Mouse (Mus musculus) stomach, embryonic 16.5 days (tissue): ENCODE measurements around the gene Pcbd2. TPM values are rescaled to one million over a fixed set of nuclear protein-coding genes. Genes with fewer than 3 reads are reported as not detected.

Experiments
- polyA plus RNA-seq: library from polyadenylated mRNA; unstranded; fragments of >200 nt; fragmentation: Nextera tagmentation; extraction: Ambion mirVana; gene quantifications from 2 replicates; pipeline ENCODE4 v1.2.1, GENCODE M21; 2015

The Pcbd2 gene
- polyA plus RNA-seq, 1 experiment from 2014 or later, result 72.1 TPM

Other genes starting within 250 kb of the Pcbd2 start
- 111 and 113 TPM in 2 replicates for gene Dbn1, start 239.3 kb upstream of the Pcbd2 start, polyA plus RNA-seq
- gene Pdlim7, start 213.7 kb upstream of the Pcbd2 start, polyA plus RNA-seq, result 240 and 243 TPM in 2 replicates
- gene Dok3, start 198.1 kb upstream of the Pcbd2 start, polyA plus RNA-seq, result 4.7 and 4.9 TPM in 2 replicates
- gene Ddx41, start 190.7 kb upstream of the Pcbd2 start, polyA plus RNA-seq, result 52.5 and 53.4 TPM in 2 replicates
- 26.1 and 30.1 TPM in 2 replicates for gene Fam193b, start 156.2 kb upstream of the Pcbd2 start, polyA plus RNA-seq
- 162 and 167 TPM in 2 replicates for gene Tmed9, start 153.6 kb upstream of the Pcbd2 start, polyA plus RNA-seq
- gene B4galt7, start 127.5 kb upstream of the Pcbd2 start, polyA plus RNA-seq, result 20.5 and 24.5 TPM in 2 replicates
- 44.3 and 52.8 TPM in 2 replicates for gene Caml, start 104.4 kb upstream of the Pcbd2 start, polyA plus RNA-seq
- gene Ddx46, start 92.3 kb upstream of the Pcbd2 start, polyA plus RNA-seq, result 31.2 and 32.5 TPM in 2 replicates
- 47.6 and 50.5 TPM in 2 replicates for gene B230219D22Rik, start 34.2 kb upstream of the Pcbd2 start, polyA plus RNA-seq
- 76.6 and 80.1 TPM in 2 replicates for gene Txndc15, start 12.7 kb upstream of the Pcbd2 start, polyA plus RNA-seq
- gene Catsper3, start 57.2 kb downstream of the Pcbd2 start, polyA plus RNA-seq, result 0.10 TPM in 1 of 2 replicates, not detected in the other
- 106 and 110 TPM in 2 replicates for gene Pitx1, start 108.8 kb downstream of the Pcbd2 start, polyA plus RNA-seq